Mouse (Mus musculus): ENCODE measurements at regions not wholly inside any gene's neighbourhood (a gene's known extent, or its start where the extent isn't known, plus 50 kb on each side); places are given as distances from the start of the nearest gene placed in this dataset.
"Not testable (repeated sequence)": the region's sequence is repeated elsewhere in the genome, so short reads cannot be mapped to it uniquely, and the experiment has no call there.

- TF ChIP-seq CTCF (IDR thresholded peaks at IDR 0.05; ENCODE audit: low read depth, low read length); POLR2A (IDR thresholded peaks at IDR 0.05; ENCODE audit: borderline replicate concordance, low read depth, low read length): not testable (repeated sequence)
Measured at GRCm38 (mm10) chr16:8914183-8914582, 84.3 kb downstream of the 1810013L24Rik start.

Data from bone marrow macrophage, adult 2 months (primary cell).